Mouse (Mus musculus): Measurements from ENCODE around the gene Maats1. TPM values are rescaled to one million over a fixed set of nuclear protein-coding genes. Genes with fewer than 3 reads are reported as not detected.

The Maats1 gene
- polyA plus RNA-seq, 1 experiment from 2014 or later = not detected

GRCm38 (mm10) chr16:38379926-38380325, 38.0 kb upstream of the Maats1 start:
- 89% methylated on average over 3 of the region's 3 CpGs for WGBS
- Histone ChIP-seq H3K4me1 (ENCODE audit: control insufficient read depth, insufficient read depth, low read length) (no peaks in the 10 kb centered on the region; the same call in 1 of the 2 replicates), H3K36me3 (ENCODE audit: control insufficient read depth, insufficient read depth, low read length) (no peaks in the 10 kb centered on the region), H3K27me3 (ENCODE audit: control insufficient read depth, insufficient read depth, low read length) (no peaks in the 10 kb centered on the region), H3K27ac (ENCODE audit: low read length) (no peak overlapping the region), H3K4me2 (replicated peaks; ENCODE audit: low read depth, low read length) (no peak overlapping the region), H3K9ac (replicated peaks; ENCODE audit: low read depth, low read length) (no peak overlapping the region), H3K4me3 (ENCODE audit: low read depth, low read length) (no peak overlapping the region), H3K9me3 (ENCODE audit: control insufficient read depth, low read depth, low read length) (no peaks in the 10 kb centered on the region)
- no peak for ATAC-seq (ENCODE audit: insufficient number of reproducible peaks, insufficient read depth, low FRiP score, low read depth)

- H3K4me1 ChIP-seq (ENCODE audit: control insufficient read depth, insufficient read depth, low read length) = no peaks in the 10 kb centered on the region; the same call in 1 of the 2 replicates
- whole genome bisulfite sequencing = 39% methylated on average over 3 of the region's 3 CpGs
Observed at GRCm38 (mm10) chr16:38379493-38379892, 37.5 kb upstream of the Maats1 start.

GRCm38 (mm10) chr16:38379088-38379487, 37.1 kb upstream of the Maats1 start:
- H3K4me3 ChIP-seq (ENCODE audit: low read depth, low read length) = no peak overlapping the region
- H3K9me3 ChIP-seq (ENCODE audit: control insufficient read depth, low read depth, low read length) = no peaks in the 10 kb centered on the region
- H3K9ac ChIP-seq (replicated peaks; ENCODE audit: low read depth, low read length) = no peak overlapping the region
- no peak overlapping the region for H3K27ac ChIP-seq (ENCODE audit: low read length)
- ATAC-seq (ENCODE audit: insufficient number of reproducible peaks, insufficient read depth, low FRiP score, low read depth) = no peak
- no peaks in the 10 kb centered on the region; the same call in 1 of the 2 replicates for H3K4me1 ChIP-seq (ENCODE audit: control insufficient read depth, insufficient read depth, low read length)
- no peak overlapping the region for H3K4me2 ChIP-seq (replicated peaks; ENCODE audit: low read depth, low read length)
- no peaks in the 10 kb centered on the region for H3K36me3 ChIP-seq (ENCODE audit: control insufficient read depth, insufficient read depth, low read length)
- H3K27me3 ChIP-seq (ENCODE audit: control insufficient read depth, insufficient read depth, low read length) = no peaks in the 10 kb centered on the region
- 28% methylated on average over 6 of the region's 6 CpGs for WGBS

More at GRCm38 (mm10) chr16:38379493-38379892, 37.5 kb upstream of the Maats1 start:
- H3K27me3 ChIP-seq (ENCODE audit: control insufficient read depth, insufficient read depth, low read length) = no peaks in the 10 kb centered on the region
- H3K4me2 ChIP-seq (replicated peaks; ENCODE audit: low read depth, low read length) = no peak overlapping the region
- no peak for ATAC-seq (ENCODE audit: insufficient number of reproducible peaks, insufficient read depth, low FRiP score, low read depth)
- no peaks in the 10 kb centered on the region for H3K9me3 ChIP-seq (ENCODE audit: control insufficient read depth, low read depth, low read length)
- H3K27ac ChIP-seq (ENCODE audit: low read length) = no peak overlapping the region
- H3K9ac ChIP-seq (replicated peaks; ENCODE audit: low read depth, low read length) = no peak overlapping the region
- no peaks in the 10 kb centered on the region for H3K36me3 ChIP-seq (ENCODE audit: control insufficient read depth, insufficient read depth, low read length)
- no peak overlapping the region for H3K4me3 ChIP-seq (ENCODE audit: low read depth, low read length)

GRCm38 (mm10) chr16:38378591-38378990, 36.6 kb upstream of the Maats1 start:
- H3K9ac ChIP-seq (replicated peaks; ENCODE audit: low read depth, low read length) = no peak overlapping the region
- H3K4me1 ChIP-seq (ENCODE audit: control insufficient read depth, insufficient read depth, low read length) = no peaks in the 10 kb centered on the region; the same call in 1 of the 2 replicates
- WGBS = 82% methylated on average over 6 of the region's 6 CpGs
- no peak overlapping the region for H3K27ac ChIP-seq (ENCODE audit: low read length)
- no peaks in the 10 kb centered on the region for H3K27me3 ChIP-seq (ENCODE audit: control insufficient read depth, insufficient read depth, low read length)
- no peaks in the 10 kb centered on the region for H3K9me3 ChIP-seq (ENCODE audit: control insufficient read depth, low read depth, low read length)
- ATAC-seq (ENCODE audit: insufficient number of reproducible peaks, insufficient read depth, low FRiP score, low read depth) = 0 out of 2 replicates have a peak, but pooled peaks have one; percentile 26
- H3K4me2 ChIP-seq (replicated peaks; ENCODE audit: low read depth, low read length) = no peak overlapping the region
- H3K4me3 ChIP-seq (ENCODE audit: low read depth, low read length) = no peak overlapping the region
- H3K36me3 ChIP-seq (ENCODE audit: control insufficient read depth, insufficient read depth, low read length) = no peaks in the 10 kb centered on the region

- H3K4me3 ChIP-seq (ENCODE audit: low read depth, low read length) = no peak overlapping the region
- no peak overlapping the region for H3K9ac ChIP-seq (replicated peaks; ENCODE audit: low read depth, low read length)
- WGBS = 78% methylated on average over 6 of the region's 6 CpGs
- no peak for ATAC-seq (ENCODE audit: insufficient number of reproducible peaks, insufficient read depth, low FRiP score, low read depth)
- H3K9me3 ChIP-seq (ENCODE audit: control insufficient read depth, low read depth, low read length) = no peaks in the 10 kb centered on the region
- H3K36me3 ChIP-seq (ENCODE audit: control insufficient read depth, insufficient read depth, low read length) = no peaks in the 10 kb centered on the region
- no peaks in the 10 kb centered on the region for H3K27me3 ChIP-seq (ENCODE audit: control insufficient read depth, insufficient read depth, low read length)
- H3K4me1 ChIP-seq (ENCODE audit: control insufficient read depth, insufficient read depth, low read length) = no peaks in the 10 kb centered on the region; the same call in 1 of the 2 replicates
- H3K4me2 ChIP-seq (replicated peaks; ENCODE audit: low read depth, low read length) = no peak overlapping the region
- no peak overlapping the region for H3K27ac ChIP-seq (ENCODE audit: low read length)
Observed at GRCm38 (mm10) chr16:38377546-38377945, 35.6 kb upstream of the Maats1 start.

- H3K36me3 ChIP-seq (ENCODE audit: control insufficient read depth, insufficient read depth, low read length) = no peaks in the 10 kb centered on the region
- H3K4me2 ChIP-seq (replicated peaks; ENCODE audit: low read depth, low read length) = peak overlapping the region; percentile 40
- no peaks in the 10 kb centered on the region for H3K27me3 ChIP-seq (ENCODE audit: control insufficient read depth, insufficient read depth, low read length)
- WGBS = 52% methylated on average over 8 of the region's 8 CpGs
- no peak overlapping the region; the same call in 1 of the 2 replicates for H3K27ac ChIP-seq (ENCODE audit: low read length)
- H3K9ac ChIP-seq (replicated peaks; ENCODE audit: low read depth, low read length) = no peak overlapping the region
- no peak for ATAC-seq (ENCODE audit: insufficient number of reproducible peaks, insufficient read depth, low FRiP score, low read depth)
- H3K4me1 ChIP-seq (ENCODE audit: control insufficient read depth, insufficient read depth, low read length) = no peaks in the 10 kb centered on the region; the same call in 1 of the 2 replicates
- H3K9me3 ChIP-seq (ENCODE audit: control insufficient read depth, low read depth, low read length) = no peaks in the 10 kb centered on the region
- peak overlapping the region; percentile 18 for H3K4me3 ChIP-seq (ENCODE audit: low read depth, low read length)
Observed at GRCm38 (mm10) chr16:38376841-38377249, 34.9 kb upstream of the Maats1 start.

GRCm38 (mm10) chr16:38376163-38376840, 34.4 kb upstream of the Maats1 start:
- Histone ChIP-seq H3K4me1 (ENCODE audit: control insufficient read depth, insufficient read depth, low read length) (no peaks in the 10 kb centered on the region; the same call in 1 of the 2 replicates), H3K27me3 (ENCODE audit: control insufficient read depth, insufficient read depth, low read length) (no peaks in the 10 kb centered on the region), H3K36me3 (ENCODE audit: control insufficient read depth, insufficient read depth, low read length) (no peaks in the 10 kb centered on the region), H3K4me2 (replicated peaks; ENCODE audit: low read depth, low read length) (peak overlapping the region; percentile 40), H3K9ac (replicated peaks; ENCODE audit: low read depth, low read length) (no peak overlapping the region; the same call in 1 of the 2 replicates), H3K4me3 (ENCODE audit: low read depth, low read length) (peak overlapping the region; percentile 18), H3K9me3 (ENCODE audit: control insufficient read depth, low read depth, low read length) (no peaks in the 10 kb centered on the region), H3K27ac (ENCODE audit: low read length) (no peak overlapping the region)
- 30% methylated on average over 17 of the region's 17 CpGs for WGBS
- peak; percentile 83; the same call in 1 of the 2 replicates for ATAC-seq (ENCODE audit: insufficient number of reproducible peaks, insufficient read depth, low FRiP score, low read depth)

GRCm38 (mm10) chr16:38375182-38375581, 33.2 kb upstream of the Maats1 start:
- Histone ChIP-seq H3K27me3 (ENCODE audit: control insufficient read depth, insufficient read depth, low read length) (no peaks in the 10 kb centered on the region), H3K9me3 (ENCODE audit: control insufficient read depth, low read depth, low read length) (no peaks in the 10 kb centered on the region), H3K4me1 (ENCODE audit: control insufficient read depth, insufficient read depth, low read length) (no peaks in the 10 kb centered on the region; the same call in 1 of the 2 replicates), H3K9ac (replicated peaks; ENCODE audit: low read depth, low read length) (no peak overlapping the region), H3K4me3 (ENCODE audit: low read depth, low read length) (no peak overlapping the region), H3K36me3 (ENCODE audit: control insufficient read depth, insufficient read depth, low read length) (no peaks in the 10 kb centered on the region), H3K4me2 (replicated peaks; ENCODE audit: low read depth, low read length) (no peak overlapping the region), H3K27ac (ENCODE audit: low read length) (no peak overlapping the region)
- 82% methylated on average over 7 of the region's 7 CpGs for WGBS
- no peak for ATAC-seq (ENCODE audit: insufficient number of reproducible peaks, insufficient read depth, low FRiP score, low read depth)

Data from stomach, embryonic 14.5 days (tissue).